Mouse (Mus musculus): ENCODE measurements at regions not wholly inside any gene's neighbourhood (a gene's known extent, or its start where the extent isn't known, plus 50 kb on each side); places are given as distances from the start of the nearest gene placed in this dataset.

DNA sequence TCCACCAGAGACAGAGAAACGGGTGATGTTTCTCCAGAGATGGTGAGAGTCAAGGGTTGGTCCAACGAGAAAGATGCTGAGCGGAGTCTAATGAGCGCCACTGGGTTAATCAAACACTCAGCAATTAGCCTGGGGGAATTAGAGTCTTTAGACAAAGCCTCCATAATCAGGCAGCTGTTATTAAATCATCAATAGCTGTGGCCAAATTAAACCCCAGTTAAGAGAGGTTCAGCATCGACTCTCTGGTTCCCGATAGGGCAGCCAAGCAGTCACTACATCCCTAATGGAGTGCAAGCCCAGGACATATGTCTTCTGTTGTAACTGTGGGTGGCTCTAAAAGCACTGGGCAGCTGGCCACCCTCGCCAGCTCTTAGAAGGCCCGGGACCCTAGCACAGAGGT is 216.9 kb downstream of the Cryba4 start:
- DNase-seq: no peak

- no peak for DNase-seq
Measured at GRCm38 (mm10) chr5:112037080-112037479, 215.2 kb downstream of the Cryba4 start.

DNA sequence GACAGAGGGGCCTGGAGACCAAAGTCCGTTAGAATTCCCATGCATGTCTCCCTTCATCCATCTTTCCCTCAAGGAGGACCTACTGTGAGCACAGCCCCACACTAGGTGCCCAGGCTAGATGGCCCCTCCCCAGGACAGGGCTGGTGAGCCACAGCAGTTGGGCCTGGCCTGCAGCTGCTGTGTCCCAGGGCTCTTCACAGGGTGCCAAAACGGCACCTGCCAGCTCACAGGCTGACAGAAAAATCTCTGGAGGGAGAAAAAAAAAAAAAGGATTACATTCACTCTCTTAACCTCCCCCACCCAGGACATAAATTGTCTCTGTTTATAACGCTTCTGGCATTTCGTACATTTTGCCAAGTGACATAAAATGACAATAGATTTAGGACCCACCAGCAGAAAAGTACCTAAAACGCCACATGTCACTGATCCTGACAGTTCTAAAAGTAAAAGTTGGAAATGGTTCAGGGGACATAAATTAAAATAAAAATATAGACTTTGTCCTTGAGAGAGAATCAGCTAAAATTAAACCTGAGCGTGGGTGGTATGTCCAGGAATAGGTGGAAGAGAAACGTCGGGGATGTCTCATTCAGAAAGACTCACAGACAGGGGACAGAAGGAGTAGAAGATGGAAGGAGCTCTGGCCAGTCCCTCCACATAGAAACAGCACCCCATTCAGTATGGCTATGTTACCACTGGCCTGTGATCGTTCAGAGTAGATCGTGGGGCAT is 212.5 kb downstream of the Cryba4 start:
- DNase-seq: no peak

GRCm38 (mm10) chr5:112040678-112041077 is 211.6 kb downstream of the Cryba4 start:
- DNase-seq: no peak

DNA sequence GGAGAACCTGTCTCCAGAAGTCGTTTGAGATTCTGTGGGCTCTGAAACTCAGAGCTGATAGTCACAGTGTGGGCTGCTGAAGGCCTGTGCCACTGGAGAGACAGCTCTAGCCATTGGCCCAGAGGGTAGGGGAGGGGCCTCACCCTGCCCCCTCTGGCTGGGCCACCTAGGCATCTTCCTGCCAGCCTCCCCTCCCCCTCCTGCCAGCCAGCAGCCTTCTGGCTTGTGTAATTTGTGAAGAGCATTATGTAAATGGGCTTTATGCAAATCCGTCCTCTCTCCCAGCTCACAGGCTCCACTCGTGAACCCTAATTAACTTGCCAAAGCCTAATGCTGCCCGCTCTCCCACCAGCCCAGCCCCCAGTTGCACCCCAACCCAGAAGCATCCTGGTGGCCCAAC is 211.0 kb downstream of the Cryba4 start:
- no peak for DNase-seq

- DNase-seq: no peak
Measured at GRCm38 (mm10) chr5:112042236-112042635, 210.1 kb downstream of the Cryba4 start.

GRCm38 (mm10) chr5:112050046-112050782 is 202.1 kb downstream of the Cryba4 start:
- no peak for DNase-seq

DNA sequence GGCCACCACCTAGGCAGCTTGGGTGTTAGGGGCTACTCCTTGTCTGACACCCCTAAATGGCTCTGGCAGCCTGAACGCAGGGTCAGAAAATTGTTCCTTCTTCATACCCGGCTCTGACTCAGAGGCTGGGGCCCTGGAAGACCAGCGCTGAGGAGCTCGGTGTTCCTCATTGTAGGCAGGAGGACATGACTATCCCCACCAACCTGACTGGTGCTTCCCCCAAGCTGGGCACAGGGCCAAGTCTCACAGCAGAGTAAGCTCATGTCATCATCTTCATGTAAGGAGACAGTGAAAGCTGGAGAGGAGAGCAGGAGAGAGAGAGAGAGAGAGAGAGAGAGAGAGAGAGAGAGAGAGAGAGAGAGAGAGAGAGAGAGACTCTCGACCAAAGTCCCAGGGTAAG is 201.4 kb downstream of the Cryba4 start:
- no peak for DNase-seq

GRCm38 (mm10) chr5:112051786-112052185 is 200.5 kb downstream of the Cryba4 start:
- no peak for DNase-seq

GRCm38 (mm10) chr5:112053600-112054155 is 198.6 kb downstream of the Cryba4 start:
- DNase-seq: no peak

DNA sequence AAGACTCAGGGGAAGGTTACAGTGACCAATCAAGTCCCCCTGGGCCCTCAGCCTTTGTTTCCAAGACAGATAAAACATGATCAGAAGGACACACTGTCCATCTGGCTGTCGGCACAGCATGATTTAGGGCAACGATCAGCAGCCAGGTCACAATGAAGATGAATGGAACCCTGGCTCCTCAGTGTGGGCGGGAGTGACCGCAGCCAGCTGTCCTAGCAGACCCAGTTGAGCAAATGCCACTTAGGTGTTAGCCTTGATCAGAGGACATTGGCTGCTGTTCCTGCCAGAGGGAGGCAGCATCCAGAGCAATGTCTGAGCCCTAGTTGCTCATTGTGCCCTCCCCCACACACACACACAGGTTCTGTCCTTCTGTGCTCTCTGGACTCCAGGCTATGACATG is 197.3 kb downstream of the Cryba4 start:
- DNase-seq: no peak

DNA sequence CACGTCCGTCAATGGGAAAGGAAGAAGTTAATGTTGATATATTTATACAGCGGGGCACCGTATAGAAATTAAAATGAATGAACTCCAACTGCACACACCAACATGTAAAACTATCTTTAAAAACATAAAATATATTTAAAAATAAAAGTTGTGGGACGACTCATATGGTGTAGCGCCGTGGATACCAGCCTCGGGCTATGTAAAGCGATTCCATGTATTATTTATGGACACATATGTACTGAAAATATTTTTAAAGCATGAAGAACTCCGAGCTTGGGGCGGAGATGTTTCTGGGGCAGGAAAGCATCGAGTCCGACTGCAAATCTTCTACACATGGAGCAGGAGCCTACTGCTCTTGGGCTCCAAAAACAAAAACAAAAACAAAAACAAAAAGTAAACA is 182.4 kb downstream of the Cryba4 start:
- no peak for DNase-seq

DNA sequence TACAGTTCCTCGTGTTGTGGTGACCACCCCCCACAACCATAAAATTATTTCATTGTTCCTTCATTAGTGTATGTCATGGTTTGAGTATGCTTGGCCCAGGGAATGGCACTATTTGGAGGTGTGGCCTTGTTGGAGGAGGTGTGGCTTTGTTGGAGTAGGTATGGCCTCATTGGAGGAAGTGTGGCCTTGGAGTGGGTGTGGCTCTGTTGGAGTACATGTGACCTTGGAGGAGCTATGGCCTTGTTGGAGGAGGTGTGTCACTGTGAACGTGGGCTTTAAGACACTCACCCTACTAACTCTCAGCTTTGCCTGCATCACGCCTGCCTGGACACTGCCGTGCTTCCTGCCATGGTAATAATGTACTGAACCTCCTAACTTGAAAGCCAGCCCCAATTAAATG is 179.9 kb downstream of the Cryba4 start:
- no peak for DNase-seq

- DNase-seq: no peak
Measured at GRCm38 (mm10) chr5:112077097-112077496, 175.2 kb downstream of the Cryba4 start.

DNA sequence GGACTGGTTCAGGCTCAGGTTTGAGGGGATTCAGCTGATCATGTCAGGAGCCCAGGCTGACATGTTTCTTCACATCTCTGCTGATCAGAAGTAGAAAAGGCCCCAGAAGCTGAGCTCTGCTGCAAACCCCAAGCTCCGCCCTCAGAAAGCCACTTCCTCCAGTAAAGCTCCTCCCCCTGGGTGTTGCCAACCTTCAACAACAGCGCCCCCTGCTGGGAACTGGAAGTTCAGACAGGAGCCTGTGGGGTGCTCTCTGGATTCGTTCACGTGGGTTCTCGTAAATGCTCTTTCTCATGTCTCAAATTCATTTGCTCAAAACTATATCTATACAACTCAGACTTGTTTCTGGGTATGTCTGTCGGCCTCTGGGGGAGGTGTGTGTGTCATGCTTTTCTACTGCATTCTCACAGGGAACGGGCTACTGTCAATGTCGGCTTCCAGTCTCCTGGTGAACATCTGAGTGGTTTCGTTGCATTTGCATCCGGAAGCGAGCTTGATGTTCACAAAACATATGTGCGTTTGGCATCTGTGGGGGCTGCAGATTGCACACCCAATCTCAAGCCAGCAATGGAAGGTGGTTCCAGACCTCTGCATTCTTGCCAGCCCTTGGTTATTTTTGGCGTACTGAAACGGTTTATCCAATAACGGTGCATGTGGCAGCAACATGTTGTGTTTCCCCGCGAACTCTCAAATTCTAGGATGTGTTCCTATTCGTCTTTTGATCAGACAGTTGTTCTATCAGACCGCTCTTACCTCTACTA is 174.3 kb downstream of the Cryba4 start:
- peak in 1 of 2 experiments; percentile 46 for DNase-seq

- DNase-seq: no peak
Measured at GRCm38 (mm10) chr5:112081006-112081405, 171.3 kb downstream of the Cryba4 start.

DNA sequence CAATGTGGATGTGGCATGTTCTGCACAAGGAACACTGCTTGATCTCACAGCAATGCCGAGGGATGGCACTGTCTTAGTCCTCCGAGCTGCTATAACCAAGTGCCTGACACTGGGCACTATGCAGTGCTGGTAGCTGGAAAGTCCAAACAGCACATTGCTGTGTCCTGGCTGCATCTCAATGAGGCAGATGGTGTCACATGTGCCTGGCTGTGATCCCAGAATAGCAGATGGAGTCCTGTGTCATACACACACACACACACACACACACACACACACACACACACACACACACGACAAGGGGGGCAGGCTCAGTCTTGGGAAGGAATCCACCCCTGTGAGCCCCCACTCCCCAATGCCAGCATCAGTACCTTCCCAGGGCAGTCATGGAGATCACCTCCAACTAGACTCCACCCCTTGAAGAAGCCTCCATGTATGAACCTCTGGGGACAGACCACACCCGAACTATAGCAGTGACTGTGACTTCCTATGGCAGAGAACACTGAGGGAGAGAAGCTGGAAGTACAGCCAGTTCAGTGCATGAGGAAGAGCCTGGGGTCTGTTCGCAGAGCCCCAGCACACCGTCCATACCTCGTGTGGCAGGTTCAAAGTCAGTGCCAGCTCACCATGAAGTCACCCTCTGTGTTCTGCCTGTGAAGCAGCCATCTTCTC is 160.3 kb downstream of the Cryba4 start:
- peak; percentile 66 to 78 for DNase-seq

- peak; percentile 65 to 66 for DNase-seq
Measured at GRCm38 (mm10) chr5:112093905-112094571, 158.3 kb downstream of the Cryba4 start.

GRCm38 (mm10) chr5:112098469-112099085 is 153.7 kb downstream of the Cryba4 start:
- DNase-seq: no peak

DNA sequence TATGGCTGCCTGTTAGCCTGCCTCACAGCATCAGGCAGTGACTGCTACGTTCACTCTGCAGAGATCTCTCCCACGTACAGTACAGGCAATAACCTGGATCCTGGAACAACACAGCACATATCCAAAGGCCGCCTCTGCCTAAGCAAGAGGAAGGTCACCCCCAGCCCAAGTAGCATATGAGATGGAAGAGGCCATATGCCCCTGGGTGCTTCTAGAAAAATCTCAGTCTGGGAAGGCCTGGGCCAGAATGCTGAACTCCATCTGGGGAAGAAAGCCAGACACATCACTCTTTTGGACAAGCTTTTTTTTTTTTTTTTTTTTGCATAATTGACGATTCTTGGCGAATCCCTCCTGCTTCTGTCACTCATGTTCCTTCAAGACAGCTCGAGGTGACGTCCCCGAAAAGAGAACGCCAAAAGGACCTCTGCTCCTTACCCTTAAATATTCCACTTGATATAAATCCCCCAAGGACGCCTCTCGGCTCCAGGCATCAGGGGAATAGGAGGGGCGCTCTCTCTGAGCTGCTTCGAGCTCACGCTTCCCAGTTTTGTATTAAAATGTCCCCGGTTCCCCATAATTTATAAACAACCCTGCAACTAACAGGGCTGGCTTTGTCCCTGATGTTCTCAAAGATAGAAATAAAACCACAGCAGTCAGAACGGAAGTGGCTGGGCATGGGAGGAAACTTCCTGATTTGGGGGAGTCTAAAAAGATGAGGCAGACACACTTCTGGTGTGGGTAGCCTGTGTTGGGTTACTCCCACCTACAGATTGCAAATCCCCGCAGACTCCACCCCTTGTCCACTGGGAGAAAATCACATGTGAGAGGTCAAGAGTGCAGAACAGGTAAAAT is 150.4 kb downstream of the Cryba4 start:
- DNase-seq: no peak
